Mouse (Mus musculus) left cerebral cortex, postnatal 4 days (tissue): ENCODE measurements around the gene Usp7. TPM values are rescaled to one million over a fixed set of nuclear protein-coding genes. Genes with fewer than 3 reads are reported as not detected.

ENCODE experiments used
- DNase-seq: peaks from one replicate; pipeline ENCODE4 v3.0.0-alpha.2; 2022
- intact Hi-C: fragments of 180-260 bp; cut with DNase I; formaldehyde crosslinking; loops from one replicate; pipeline ENCODE4 v1.15.1; 2025
- total RNA-seq, 2 experiments: library from RNA; stranded (reverse); gene quantifications; 2 replicates each; pipeline ENCODE4 v1.2.3; 2021

Usp7 gene
- total RNA-seq, 2 experiments from 2014 or later: 184 to 190 TPM

DNA sequence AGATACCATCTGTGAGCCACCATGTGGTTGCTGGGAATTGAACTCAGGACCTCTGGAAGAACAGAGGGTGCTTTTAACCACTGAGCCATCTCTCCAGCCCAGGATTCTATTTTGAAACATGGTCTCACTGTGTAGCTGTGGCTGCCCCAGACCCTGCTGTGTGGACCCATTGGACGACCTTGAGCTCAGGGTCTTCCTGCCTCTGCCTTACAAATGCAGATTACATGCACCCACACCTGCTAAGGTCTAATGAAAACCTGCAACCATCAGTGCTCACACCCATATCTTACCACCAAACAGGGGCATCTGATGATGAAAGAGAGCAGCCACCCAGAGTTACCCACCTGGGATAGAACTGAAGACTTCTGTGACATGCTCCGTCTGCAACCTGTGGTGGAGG is 135.9 kb downstream of the Usp7 start:
- intact Hi-C loops: no loop called here
- DNase-seq: no peak

DNA sequence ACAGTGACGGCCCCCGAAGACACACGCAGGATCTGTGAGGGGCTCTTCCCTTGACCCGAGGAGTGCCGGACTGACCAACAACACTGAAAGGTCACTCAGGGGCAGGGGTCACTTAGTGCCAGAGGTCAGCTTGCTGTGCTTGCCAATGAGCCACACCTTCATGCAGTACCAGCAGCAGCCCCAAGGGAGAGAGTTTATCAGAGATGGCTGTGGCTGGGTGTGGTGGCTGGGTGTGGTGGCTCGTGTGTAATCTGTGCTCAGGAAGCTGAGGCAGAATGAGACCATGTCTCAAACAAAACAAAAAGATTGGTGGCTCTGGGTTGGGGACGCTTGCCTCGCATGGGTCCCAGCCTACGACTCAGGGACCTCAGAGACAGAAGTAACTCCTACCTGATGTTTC is 136.5 kb downstream of the Usp7 start:
- intact Hi-C loops: no loop called here

DNA sequence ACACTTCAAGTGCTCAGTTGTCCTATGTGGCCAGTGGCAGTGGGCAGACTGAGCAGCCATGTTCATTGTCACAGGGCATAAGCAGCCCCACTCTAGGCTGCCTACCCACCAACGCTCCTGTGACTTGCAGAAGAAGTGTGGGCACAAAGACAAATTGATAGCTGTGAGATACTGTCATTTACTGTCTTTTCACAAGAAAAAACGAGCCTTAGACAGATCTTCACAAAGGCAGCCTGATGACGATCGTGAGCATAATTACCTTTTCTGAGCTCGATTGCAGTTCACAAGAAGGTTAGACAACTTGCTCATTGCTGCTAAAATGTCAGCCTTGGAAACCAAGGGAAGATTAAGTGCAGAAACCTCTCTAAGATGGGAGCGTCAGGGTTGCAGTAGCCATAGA is 137.0 kb downstream of the Usp7 start:
- no peak for DNase-seq
- intact Hi-C loops: no loop called here

More for the DNA sequence above, 136.5 kb downstream of the Usp7 start:
- no peak for DNase-seq

DNA sequence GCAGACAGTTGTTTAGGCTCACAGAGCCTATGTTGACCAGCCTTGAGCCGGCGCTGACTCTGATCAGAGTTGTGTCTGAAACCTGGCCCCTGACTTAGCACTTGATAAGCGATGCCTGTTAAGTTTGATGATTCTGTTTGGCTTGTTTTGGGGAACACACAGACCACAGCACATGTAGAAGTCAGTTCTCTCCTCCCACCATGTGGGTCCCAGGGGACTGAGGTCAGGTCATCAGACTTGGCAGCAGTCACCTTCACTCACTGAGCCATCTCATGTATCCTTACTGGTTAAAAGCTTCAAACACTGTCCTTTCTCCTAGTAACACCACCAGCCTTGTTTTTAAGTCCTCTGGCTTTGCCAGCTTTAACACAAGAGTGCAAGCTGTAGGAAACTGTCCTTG is 142.1 kb downstream of the Usp7 start:
- intact Hi-C loops: no loop called here
- DNase-seq: no peak

DNA sequence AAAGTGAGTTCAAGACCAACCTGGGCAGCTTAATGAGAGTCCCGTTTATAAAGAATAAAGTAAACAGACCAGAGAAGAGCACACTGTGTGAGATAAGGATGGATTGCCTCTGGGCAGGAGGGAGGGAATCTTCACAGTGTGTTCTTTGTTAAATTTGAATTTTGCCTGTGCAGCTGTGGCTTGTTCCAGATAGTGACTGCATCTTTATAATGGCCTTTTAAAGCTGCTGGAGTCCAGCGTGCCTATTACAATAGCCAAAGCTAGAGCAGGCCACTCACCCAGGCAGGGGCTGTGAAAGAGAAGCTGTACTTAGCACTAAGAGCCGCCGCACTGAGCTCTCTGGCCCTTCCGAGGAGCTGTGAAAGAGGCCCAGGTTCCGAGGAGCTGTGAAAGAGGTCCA is 146.6 kb downstream of the Usp7 start:
- intact Hi-C loops: loop anchor here (10.0 kb wide), 1 partner anchor 231 kb away; no protein-coding TSS in a partner anchor

DNA sequence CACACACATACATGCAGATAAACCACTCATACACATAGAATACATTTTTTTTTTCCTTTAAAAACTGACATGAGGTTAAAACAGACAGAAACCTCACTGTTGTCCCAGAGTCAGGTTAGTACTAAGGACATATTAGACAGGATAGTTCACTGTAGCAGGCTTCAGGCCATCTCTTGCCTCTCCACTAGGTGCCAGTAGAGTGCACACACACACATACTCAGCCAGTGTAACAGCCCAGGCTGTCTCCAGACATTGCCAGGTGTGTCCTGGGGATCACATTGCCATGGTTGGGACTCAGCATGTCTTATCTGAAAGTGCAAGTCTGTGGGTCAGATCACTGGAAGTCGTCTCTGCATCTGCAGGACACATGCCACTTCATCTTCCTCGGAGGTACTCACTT is 148.3 kb downstream of the Usp7 start:
- no peak for DNase-seq
- intact Hi-C loops: loop anchor here (10.0 kb wide), 1 partner anchor 229 kb away; no protein-coding TSS in a partner anchor

More for the DNA sequence above, 146.6 kb downstream of the Usp7 start:
- DNase-seq: no peak

Other genes starting within 250 kb of the Usp7 start
- 10 to 100 TPM; 41.4 to 42.9 TPM for gene Pmm2, start 154.6 kb downstream of the Usp7 start, total RNA-seq
- 10 to 100 TPM; 14.3 TPM for gene Tmem186, start 154.6 kb downstream of the Usp7 start, total RNA-seq
- 10 to 100 TPM; 54.3 to 60.3 TPM for gene Carhsp1, start 120.2 kb downstream of the Usp7 start, total RNA-seq
- not detected for gene Gm5767, start 111.5 kb downstream of the Usp7 start, total RNA-seq
- 100 to 1,000 TPM; 127 TPM for gene 1810013L24Rik, start 37.8 kb upstream of the Usp7 start, total RNA-seq